Mouse (Mus musculus): ENCODE results near the gene Scn4a. TPM values are rescaled to one million over a fixed set of nuclear protein-coding genes. Genes with fewer than 3 reads are reported as not detected.
A peak's percentile ranks its signal among the peaks of the same experiment; 100 is the strongest.

The Scn4a gene
- total and polyA plus RNA-seq, 2 experiments from 2014 or later: 0.02 TPM; not detected in 1

DNA sequence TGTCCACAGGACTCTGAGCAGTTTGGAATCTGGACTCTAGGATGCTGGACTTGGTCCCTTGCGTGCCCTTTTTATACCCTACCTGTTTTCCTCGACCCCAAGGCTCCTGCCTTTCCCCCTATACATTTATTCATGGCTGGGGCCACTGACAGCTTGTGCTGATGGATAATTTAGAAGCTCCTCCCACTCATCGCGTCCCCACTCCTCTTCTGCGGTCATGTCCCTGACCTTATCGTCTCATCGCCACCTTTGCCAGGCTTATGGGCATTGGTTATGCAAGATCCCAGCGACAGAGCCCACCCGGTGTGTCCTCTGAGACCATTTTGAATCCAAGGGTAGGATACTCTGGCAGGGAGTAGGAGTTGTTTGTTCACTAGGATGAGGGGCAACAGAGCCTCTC lies 51.3 kb downstream of the Scn4a start, which contains the start of gene Gh:
TSS of gene Gh (minus strand) at position 101 of the 400 bp plus-strand sequence.
- DNase-seq (ENCODE audit: low spot score) (no peak), ATAC-seq (ENCODE audit: low FRiP score) (no peak)
- TF ChIP-seq CTCF (IDR thresholded peaks at IDR 0.05): no peak
- no peak within 1 kb of the TSS for H3K4me2 ChIP-seq (ENCODE audit: low read depth, low read length, poor library complexity, severe bottlenecking)
- H3K36me3 ChIP-seq (ENCODE audit: insufficient read depth, low read length): no peaks in the 10 kb centered on the region
- H3K27ac ChIP-seq (ENCODE audit: low read depth, low read length): no peak within 1 kb of the TSS
- H3K4me3 ChIP-seq (ENCODE audit: low read depth, low read length): no peak within 1 kb of the TSS
- H3K9ac ChIP-seq (replicated peaks; ENCODE audit: low read length, poor library complexity, severe bottlenecking): no peak within 1 kb of the TSS
- no peaks in the 10 kb centered on the region for H3K9me3 ChIP-seq (ENCODE audit: low read length)
- H3K27me3 ChIP-seq (ENCODE audit: insufficient read depth, low read length): no peaks in the 10 kb centered on the region
- no peaks in the 10 kb centered on the region for H3K4me1 ChIP-seq (ENCODE audit: insufficient read depth, low read length)
- WGBS: 81% methylated on average over 9 of the region's 9 CpGs

DNA sequence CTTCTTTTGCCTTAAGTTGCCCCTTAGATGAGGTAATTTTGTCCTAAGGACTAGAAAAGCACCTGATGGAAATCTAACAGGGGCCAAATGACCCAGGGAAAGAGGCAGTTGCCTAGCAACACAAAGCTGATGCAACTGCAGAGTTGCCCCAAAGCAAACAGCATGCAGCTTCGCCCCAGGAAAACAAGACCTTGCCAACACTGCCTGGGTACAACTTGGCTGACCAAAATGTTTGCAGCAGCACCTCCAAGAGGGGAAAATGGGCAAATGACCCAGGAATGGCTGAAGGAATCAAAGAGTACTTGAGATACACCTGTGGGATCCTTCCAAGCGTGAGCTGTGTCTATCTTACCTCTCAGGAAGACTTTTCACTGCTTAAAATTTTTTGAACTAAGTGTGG lies 61.2 kb downstream of the Scn4a start:
- no peak for DNase-seq (ENCODE audit: low spot score)
- 87% methylated on average over 2 of the region's 2 CpGs for WGBS
- no peak for TF ChIP-seq CTCF (IDR thresholded peaks at IDR 0.05)

DNA sequence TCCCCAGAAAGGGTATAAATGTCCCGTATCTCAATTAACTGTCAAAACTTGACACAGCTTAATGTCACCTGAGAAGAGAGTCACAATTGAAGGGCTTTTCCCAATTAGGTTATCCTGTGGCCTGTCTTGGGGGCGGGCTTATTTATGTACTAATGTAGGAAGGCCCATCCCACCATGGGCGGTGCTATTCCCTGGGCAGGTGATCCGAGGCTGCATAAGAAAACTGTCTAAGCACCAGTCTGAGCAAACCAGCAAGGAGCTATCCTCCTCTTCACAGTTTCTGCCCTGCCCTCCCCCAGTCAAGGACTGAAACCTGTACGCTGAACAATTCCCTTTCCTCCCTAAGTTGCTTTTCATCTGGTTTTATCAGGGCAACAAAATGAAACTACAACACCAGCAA lies 62.7 kb downstream of the Scn4a start:
- no peak for ATAC-seq (ENCODE audit: low FRiP score)
- no peaks in the 10 kb centered on the region for H3K36me3 ChIP-seq (ENCODE audit: insufficient read depth, low read length)

More for the DNA sequence above, 61.2 kb downstream of the Scn4a start:
- Histone ChIP-seq H3K9ac (replicated peaks; ENCODE audit: low read length, poor library complexity, severe bottlenecking) (no peak overlapping the region), H3K4me2 (ENCODE audit: low read depth, low read length, poor library complexity, severe bottlenecking) (no peak overlapping the region), H3K9me3 (ENCODE audit: low read length) (no peaks in the 10 kb centered on the region), H3K27ac (ENCODE audit: low read depth, low read length) (no peak overlapping the region), H3K27me3 (ENCODE audit: insufficient read depth, low read length) (no peaks in the 10 kb centered on the region), H3K36me3 (ENCODE audit: insufficient read depth, low read length) (no peaks in the 10 kb centered on the region), H3K4me3 (ENCODE audit: low read depth, low read length) (no peak overlapping the region), H3K4me1 (ENCODE audit: insufficient read depth, low read length) (no peaks in the 10 kb centered on the region)
- ATAC-seq (ENCODE audit: low FRiP score): no peak

DNA sequence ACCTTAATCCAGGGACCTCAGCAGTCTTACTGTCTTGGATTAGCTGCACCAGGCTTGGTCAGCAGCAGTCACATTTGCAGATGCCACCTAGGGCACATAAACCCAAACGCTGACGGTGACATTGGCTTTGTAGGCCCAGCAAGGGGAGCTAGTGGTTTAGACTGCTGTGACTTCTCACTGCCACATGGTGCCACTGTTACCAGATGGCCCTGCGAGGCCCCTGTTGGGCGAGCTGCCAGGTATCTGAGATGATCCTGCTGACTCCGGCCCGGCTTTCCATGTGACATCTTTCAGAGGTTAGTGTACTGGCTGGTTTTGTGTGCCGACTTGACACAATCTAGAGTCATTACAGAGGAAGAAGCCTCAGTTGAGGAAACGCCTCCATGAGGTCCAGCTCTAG lies 63.7 kb downstream of the Scn4a start:
- Histone ChIP-seq H3K27me3 (ENCODE audit: insufficient read depth, low read length) (no peaks in the 10 kb centered on the region), H3K9ac (replicated peaks; ENCODE audit: low read length, poor library complexity, severe bottlenecking) (no peak overlapping the region), H3K4me1 (ENCODE audit: insufficient read depth, low read length) (no peaks in the 10 kb centered on the region), H3K27ac (ENCODE audit: low read depth, low read length) (no peak overlapping the region), H3K4me3 (ENCODE audit: low read depth, low read length) (no peak overlapping the region), H3K9me3 (ENCODE audit: low read length) (no peaks in the 10 kb centered on the region), H3K36me3 (ENCODE audit: insufficient read depth, low read length) (no peaks in the 10 kb centered on the region), H3K4me2 (ENCODE audit: low read depth, low read length, poor library complexity, severe bottlenecking) (no peak overlapping the region)
- DNase-seq (ENCODE audit: low spot score): peak; percentile 79
- ATAC-seq (ENCODE audit: low FRiP score): no peak
- WGBS: 63% methylated on average over 8 of the region's 8 CpGs
- TF ChIP-seq CTCF (IDR thresholded peaks at IDR 0.05): peak; percentile 37

More for the DNA sequence above, 62.7 kb downstream of the Scn4a start:
- TF ChIP-seq CTCF (IDR thresholded peaks at IDR 0.05): no peak
- no peak overlapping the region for H3K9ac ChIP-seq (replicated peaks; ENCODE audit: low read length, poor library complexity, severe bottlenecking)
- H3K27me3 ChIP-seq (ENCODE audit: insufficient read depth, low read length): no peaks in the 10 kb centered on the region
- no peak overlapping the region for H3K4me2 ChIP-seq (ENCODE audit: low read depth, low read length, poor library complexity, severe bottlenecking)
- H3K4me1 ChIP-seq (ENCODE audit: insufficient read depth, low read length): no peaks in the 10 kb centered on the region
- H3K4me3 ChIP-seq (ENCODE audit: low read depth, low read length): no peak overlapping the region
- 93% methylated on average over 5 of the region's 5 CpGs for WGBS
- no peak for DNase-seq (ENCODE audit: low spot score)
- no peaks in the 10 kb centered on the region for H3K9me3 ChIP-seq (ENCODE audit: low read length)
- H3K27ac ChIP-seq (ENCODE audit: low read depth, low read length): no peak overlapping the region

DNA sequence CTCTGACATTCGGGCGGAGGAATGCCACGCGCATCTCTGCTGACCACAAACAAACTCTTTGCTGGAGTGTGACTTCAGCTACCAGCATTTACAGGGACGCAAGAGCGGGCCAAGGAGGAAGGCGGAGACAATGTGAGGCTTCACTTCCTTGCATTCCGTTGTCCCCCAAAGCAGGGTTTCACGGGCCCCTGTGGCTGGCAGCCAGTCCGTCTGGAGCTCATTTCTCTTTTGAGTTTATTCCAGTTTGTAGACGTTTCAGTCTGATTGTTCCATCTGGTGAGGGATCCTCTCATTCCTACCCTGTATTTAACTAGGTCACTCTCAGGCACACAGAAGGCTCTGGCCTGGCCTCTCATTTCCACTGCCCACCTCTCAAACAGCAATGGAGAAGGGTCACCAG lies 66.1 kb downstream of the Scn4a start:
- Histone ChIP-seq H3K27ac (ENCODE audit: low read depth, low read length) (no peak overlapping the region), H3K36me3 (ENCODE audit: insufficient read depth, low read length) (no peaks in the 10 kb centered on the region), H3K4me3 (ENCODE audit: low read depth, low read length) (no peak overlapping the region), H3K9me3 (ENCODE audit: low read length) (no peaks in the 10 kb centered on the region), H3K4me2 (ENCODE audit: low read depth, low read length, poor library complexity, severe bottlenecking) (no peak overlapping the region), H3K9ac (replicated peaks; ENCODE audit: low read length, poor library complexity, severe bottlenecking) (no peak overlapping the region), H3K27me3 (ENCODE audit: insufficient read depth, low read length) (no peaks in the 10 kb centered on the region), H3K4me1 (ENCODE audit: insufficient read depth, low read length) (no peaks in the 10 kb centered on the region)
- DNase-seq (ENCODE audit: low spot score) (no peak), ATAC-seq (ENCODE audit: low FRiP score) (no peak)
- no peak for TF ChIP-seq CTCF (IDR thresholded peaks at IDR 0.05)
- WGBS: 59% methylated on average over 11 of the region's 11 CpGs

DNA sequence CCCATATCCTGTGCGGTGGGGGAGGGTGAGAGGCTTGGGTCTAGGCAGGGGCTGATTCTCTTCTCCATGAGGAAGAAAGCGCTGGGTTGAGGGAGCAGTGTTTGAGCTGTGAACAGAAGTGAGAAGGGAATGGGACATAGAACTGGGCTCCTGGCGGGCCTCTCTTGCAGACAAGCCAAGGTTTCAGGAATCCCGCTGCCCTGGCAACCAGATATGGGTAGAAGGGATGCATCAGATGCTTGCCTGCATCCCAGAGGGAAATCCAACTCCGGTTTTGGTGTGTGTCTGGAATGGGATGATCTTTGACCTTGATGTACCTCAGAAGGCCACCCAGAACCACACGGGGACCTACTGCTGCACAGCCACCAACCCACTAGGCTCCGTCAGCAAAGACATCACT lies 66.9 kb downstream of the Scn4a start:
- ATAC-seq (ENCODE audit: low FRiP score) (no peak), DNase-seq (ENCODE audit: low spot score) (no peak)
- no peak overlapping the region for H3K4me3 ChIP-seq (ENCODE audit: low read depth, low read length)
- H3K4me2 ChIP-seq (ENCODE audit: low read depth, low read length, poor library complexity, severe bottlenecking): no peak overlapping the region
- H3K27me3 ChIP-seq (ENCODE audit: insufficient read depth, low read length): no peaks in the 10 kb centered on the region
- no peak overlapping the region for H3K27ac ChIP-seq (ENCODE audit: low read depth, low read length)
- no peak overlapping the region for H3K9ac ChIP-seq (replicated peaks; ENCODE audit: low read length, poor library complexity, severe bottlenecking)
- WGBS: 86% methylated on average over 7 of the region's 7 CpGs
- H3K4me1 ChIP-seq (ENCODE audit: insufficient read depth, low read length): no peaks in the 10 kb centered on the region
- H3K36me3 ChIP-seq (ENCODE audit: insufficient read depth, low read length): no peaks in the 10 kb centered on the region
- no peak for TF ChIP-seq CTCF (IDR thresholded peaks at IDR 0.05)
- H3K9me3 ChIP-seq (ENCODE audit: low read length): no peaks in the 10 kb centered on the region
